Mouse (Mus musculus) ES-Bruce4 (cell line): ENCODE results near the gene Ksr1. TPM values are rescaled to one million over a fixed set of nuclear protein-coding genes. Genes with fewer than 3 reads are reported as not detected.

Source experiments
- H3K27ac ChIP-seq: 2 replicates; pipeline ENCODE4 v1.5.1; 2012; ENCODE audit warnings: low read length, inconsistent platforms; ENCODE audit not compliant: insufficient read depth
- H3K27me3 ChIP-seq: 2 replicates; pipeline ENCODE4 v1.6.1; 2012; ENCODE audit warnings: mild to moderate bottlenecking, low read length, inconsistent platforms; ENCODE audit not compliant: control insufficient read depth, poor library complexity, insufficient read depth, severe bottlenecking
- H3K36me3 ChIP-seq: 2 replicates; pipeline ENCODE4 v1.6.1; 2012; ENCODE audit warnings: inconsistent platforms, mild to moderate bottlenecking, low read length, moderate library complexity; ENCODE audit not compliant: control insufficient read depth, poor library complexity, insufficient read depth, severe bottlenecking
- H3K4me1 ChIP-seq: one replicate; pipeline ENCODE4 v1.8.1; 2011; ENCODE audit warnings: low read length; ENCODE audit not compliant: control insufficient read depth, insufficient read depth
- H3K4me3 ChIP-seq: 2 replicates; pipeline ENCODE4 v1.5.1; 2011; ENCODE audit warnings: low read depth, mild to moderate bottlenecking, low read length
- H3K9ac ChIP-seq: 2 replicates; pipeline ENCODE4 v1.6.1; 2012; ENCODE audit warnings: low read depth, mild to moderate bottlenecking, inconsistent platforms; ENCODE audit not compliant: poor library complexity, severe bottlenecking
- H3K9me3 ChIP-seq: replicated peaks from 2 replicates; pipeline ENCODE4 v1.6.1; 2012; ENCODE audit warnings: mild to moderate bottlenecking, low read length, inconsistent platforms; ENCODE audit not compliant: control insufficient read depth, poor library complexity, insufficient read depth, severe bottlenecking
- CTCF ChIP-seq: IDR thresholded peaks from one replicate; pipeline ENCODE4 v1.8.1; 2011; ENCODE audit warnings: low read depth, low read length
- EP300 ChIP-seq: IDR thresholded peaks from 2 replicates; pipeline ENCODE4 v1.6.1; 2011; ENCODE audit warnings: low read depth, low read length; ENCODE audit not compliant: insufficient read depth
- POLR2A ChIP-seq: IDR thresholded peaks from one replicate; pipeline ENCODE4 v1.8.1; 2011; ENCODE audit warnings: low read length; ENCODE audit not compliant: insufficient read depth
- polyA plus RNA-seq: library from polyadenylated mRNA; stranded (reverse); fragments of >200 nt; gene quantifications from 2 replicates; pipeline ENCODE4 v1.2.4, GENCODE M21; 2011; ENCODE audit warnings: low read depth; ENCODE audit not compliant: missing spikeins, insufficient read depth, insufficient read length

The Ksr1 gene
- polyA plus RNA-seq, 1 experiment = 7.7 TPM

DNA sequence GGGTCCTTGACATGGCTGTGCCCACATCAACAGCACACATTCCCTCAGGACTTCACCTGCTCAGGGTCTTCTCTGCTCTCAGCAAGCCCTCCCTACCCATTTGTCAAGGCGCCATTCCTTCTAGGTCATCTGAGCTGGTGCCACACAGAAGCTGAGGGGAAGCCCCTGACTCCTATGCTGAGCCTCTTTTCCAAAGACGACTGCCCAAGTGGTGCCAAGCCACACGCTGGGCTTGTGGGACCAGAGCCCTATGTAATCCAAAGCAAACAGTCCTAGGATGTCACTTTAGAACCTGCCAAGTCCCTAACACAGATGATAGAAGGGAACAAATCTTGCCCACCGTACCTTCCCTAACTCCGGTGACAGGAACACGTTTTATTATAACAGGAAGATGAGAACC, 87.6 kb downstream of the Ksr1 start:
- no peaks in the 10 kb centered on the region for H3K4me1 ChIP-seq
- H3K9ac ChIP-seq = no peak overlapping the region
- H3K27me3 ChIP-seq = no peaks in the 10 kb centered on the region
- TF ChIP-seq EP300 = no peak
- TF ChIP-seq CTCF = no peak
- TF ChIP-seq POLR2A = no peak
- no peak overlapping the region for H3K27ac ChIP-seq
- H3K9me3 ChIP-seq = no peaks in the 10 kb centered on the region
- no peak overlapping the region for H3K4me3 ChIP-seq
- no peaks in the 10 kb centered on the region for H3K36me3 ChIP-seq

GRCm38 (mm10) chr11:79057809-79058208, 88.4 kb downstream of the Ksr1 start:
- Histone ChIP-seq H3K9me3 (no peaks in the 10 kb centered on the region), H3K9ac (no peak overlapping the region), H3K27ac (no peak overlapping the region), H3K27me3 (no peaks in the 10 kb centered on the region), H3K4me1 (no peaks in the 10 kb centered on the region), H3K36me3 (no peaks in the 10 kb centered on the region), H3K4me3 (no peak overlapping the region)
- TF ChIP-seq POLR2A (no peak), CTCF (no peak), EP300 (no peak)

DNA sequence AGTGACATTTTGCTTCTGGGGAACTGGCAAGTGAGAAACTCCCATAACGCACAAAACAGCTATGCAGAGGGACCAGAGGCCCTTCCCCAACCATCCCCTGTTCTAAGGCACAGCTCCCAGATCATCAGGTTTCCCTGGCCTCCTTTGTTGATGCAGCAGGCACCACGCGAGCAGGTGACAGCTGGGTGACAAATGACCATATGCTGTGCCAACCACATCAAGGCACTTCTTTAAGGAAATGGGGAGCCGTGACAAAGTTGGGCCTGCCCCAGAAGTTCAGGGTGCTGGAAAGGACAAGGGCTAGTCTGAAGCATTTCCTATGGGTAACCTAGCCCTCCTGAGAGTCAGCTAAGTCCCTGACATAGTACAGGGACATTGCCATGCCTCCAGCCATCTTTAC, 89.3 kb downstream of the Ksr1 start:
- no peak overlapping the region for H3K9ac ChIP-seq
- H3K9me3 ChIP-seq = no peaks in the 10 kb centered on the region
- TF ChIP-seq CTCF (no peak), EP300 (no peak), POLR2A (no peak)
- no peaks in the 10 kb centered on the region for H3K36me3 ChIP-seq
- H3K4me3 ChIP-seq = no peak overlapping the region
- H3K4me1 ChIP-seq = no peaks in the 10 kb centered on the region
- H3K27ac ChIP-seq = no peak overlapping the region
- H3K27me3 ChIP-seq = no peaks in the 10 kb centered on the region

DNA sequence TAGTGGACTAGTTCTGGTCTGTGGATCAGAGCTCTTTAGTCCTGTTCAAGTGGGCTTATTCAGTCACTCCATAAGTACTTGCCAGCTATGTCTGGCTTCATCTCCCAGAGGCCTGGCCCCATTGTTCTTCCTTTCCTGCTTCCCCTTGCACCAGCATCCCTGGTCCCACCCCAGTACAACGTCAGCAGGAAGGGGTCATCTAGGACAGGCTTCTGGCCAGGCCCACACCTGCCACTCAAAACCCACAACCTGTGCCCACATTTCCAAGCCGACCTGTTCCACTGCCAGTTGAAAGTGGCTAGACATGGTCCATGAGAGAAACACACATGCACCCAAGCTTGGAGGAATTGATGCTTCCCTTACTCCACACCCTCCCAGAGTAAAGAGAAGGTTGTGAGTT, 90.2 kb downstream of the Ksr1 start:
- H3K9me3 ChIP-seq = no peaks in the 10 kb centered on the region
- H3K4me1 ChIP-seq = no peaks in the 10 kb centered on the region
- H3K4me3 ChIP-seq = no peak overlapping the region
- no peak overlapping the region for H3K9ac ChIP-seq
- no peak overlapping the region for H3K27ac ChIP-seq
- TF ChIP-seq POLR2A = no peak
- no peak for TF ChIP-seq CTCF
- TF ChIP-seq EP300 = no peak
- H3K27me3 ChIP-seq = no peaks in the 10 kb centered on the region
- no peaks in the 10 kb centered on the region for H3K36me3 ChIP-seq

GRCm38 (mm10) chr11:79055161-79055560, 91.0 kb downstream of the Ksr1 start:
- no peak overlapping the region for H3K27ac ChIP-seq
- H3K9me3 ChIP-seq = no peaks in the 10 kb centered on the region
- no peaks in the 10 kb centered on the region for H3K27me3 ChIP-seq
- TF ChIP-seq CTCF (no peak), POLR2A (no peak), EP300 (no peak)
- no peak overlapping the region for H3K4me3 ChIP-seq
- no peaks in the 10 kb centered on the region for H3K4me1 ChIP-seq
- H3K36me3 ChIP-seq = no peaks in the 10 kb centered on the region
- H3K9ac ChIP-seq = no peak overlapping the region

- Histone ChIP-seq H3K9ac (no peak overlapping the region), H3K4me3 (no peak overlapping the region), H3K4me1 (no peaks in the 10 kb centered on the region), H3K36me3 (no peaks in the 10 kb centered on the region), H3K27me3 (no peaks in the 10 kb centered on the region), H3K9me3 (no peaks in the 10 kb centered on the region), H3K27ac (no peak overlapping the region)
- TF ChIP-seq POLR2A (no peak), CTCF (no peak), EP300 (no peak)
Measured at GRCm38 (mm10) chr11:79054161-79055152, 91.8 kb downstream of the Ksr1 start.
